Mouse (Mus musculus) frontal cortex, postnatal 14 days (tissue): Measurements from ENCODE around the gene Scd3.
"Not testable (repeated sequence)": the region's sequence is repeated elsewhere in the genome, so short reads cannot be mapped to it uniquely, and the experiment has no call there.

Experiments
- DNase-seq, 2 experiments: peaks; one replicate each; pipeline ENCODE4 v3.0.0; 2022; ENCODE audit warnings: low spot score in 2 of 2

The Scd3 gene

DNA sequence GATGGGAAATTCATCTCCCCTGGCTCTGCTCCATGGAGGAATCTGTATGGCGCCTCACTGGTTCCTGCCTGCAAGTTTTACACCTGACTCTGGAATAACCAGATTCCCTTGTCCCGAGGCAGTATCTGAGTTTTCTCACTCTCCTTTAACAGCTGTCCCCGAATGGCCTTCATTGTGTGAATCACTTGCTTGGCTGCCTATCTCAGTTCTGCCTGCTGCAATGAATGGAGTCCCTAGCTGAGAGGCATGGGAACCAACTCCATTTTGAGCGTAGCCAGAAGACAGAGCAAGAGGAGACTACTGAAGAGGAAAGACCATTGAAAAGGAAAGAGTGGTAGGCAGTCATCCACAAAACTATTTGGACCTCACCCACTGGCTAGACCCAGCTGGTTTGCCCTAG lies 70.6 kb downstream of the Scd3 start:
- DNase-seq, result no peak

DNA sequence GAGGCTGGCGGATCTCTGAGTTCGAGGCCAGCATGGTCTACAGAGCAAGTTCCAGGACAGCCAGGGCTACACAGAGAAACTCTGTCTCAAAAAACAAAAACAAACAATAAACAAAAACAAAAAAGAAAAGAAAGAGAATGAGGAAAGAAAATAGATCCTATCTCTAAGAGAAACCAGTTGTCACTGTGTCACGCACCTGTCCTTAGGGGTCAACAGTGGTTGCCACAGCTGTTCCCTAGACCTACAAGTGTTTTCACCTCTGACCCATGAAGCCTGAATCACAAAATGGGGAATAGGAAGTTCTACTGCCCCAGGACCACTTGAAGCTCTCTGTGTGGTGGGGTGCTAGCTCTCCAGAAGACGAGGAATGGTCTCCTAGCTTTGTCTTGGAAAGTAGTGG lies 71.4 kb downstream of the Scd3 start:
- no peak for DNase-seq

- no peak for DNase-seq
These were observed 72.3 kb downstream of the Scd3 start for GRCm38 (mm10) chr19:44275418-44275817.

DNA sequence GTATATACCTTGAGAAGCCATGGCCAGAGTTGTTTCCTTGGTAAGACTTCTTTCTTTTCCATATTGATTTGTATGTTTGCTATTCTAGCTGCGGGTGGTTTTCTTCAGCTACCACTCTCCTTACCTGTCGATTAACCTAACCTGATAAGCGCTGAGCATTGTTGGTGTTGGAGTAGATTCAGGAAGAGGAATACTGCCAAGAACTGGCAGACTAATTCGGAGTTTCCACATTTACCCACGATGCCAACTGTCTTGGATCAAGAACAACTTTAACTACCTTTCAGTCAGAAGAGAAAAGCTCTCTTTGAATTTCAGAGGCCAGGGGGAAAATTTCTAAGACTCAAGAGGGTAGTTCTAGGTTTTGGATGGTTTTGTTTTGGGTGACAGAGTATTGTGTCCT lies 73.8 kb downstream of the Scd3 start:
- DNase-seq, result no peak

DNA sequence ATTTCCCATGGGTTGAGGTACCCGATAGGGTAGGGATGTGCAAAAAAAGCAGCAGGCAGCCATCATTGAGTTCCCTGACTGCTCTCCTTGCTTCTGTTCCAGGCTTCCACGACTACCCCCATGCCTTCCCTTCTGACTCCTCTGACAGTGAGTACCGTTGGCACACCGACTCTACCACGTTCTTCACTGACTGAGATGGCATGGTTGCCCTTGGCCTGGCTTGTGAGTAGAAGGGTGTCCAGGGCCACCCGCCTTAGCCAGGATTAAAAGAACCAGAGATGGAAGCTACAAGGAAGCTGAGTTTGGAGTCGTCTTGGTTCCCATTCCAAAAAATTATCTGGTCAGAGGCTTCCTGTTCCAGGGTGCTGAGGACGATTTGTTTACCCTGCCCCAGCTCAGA lies 74.9 kb downstream of the Scd3 start:
- no peak for DNase-seq

GRCm38 (mm10) chr19:44280755-44281154 lies 77.7 kb downstream of the Scd3 start:
- no peak for DNase-seq

DNA sequence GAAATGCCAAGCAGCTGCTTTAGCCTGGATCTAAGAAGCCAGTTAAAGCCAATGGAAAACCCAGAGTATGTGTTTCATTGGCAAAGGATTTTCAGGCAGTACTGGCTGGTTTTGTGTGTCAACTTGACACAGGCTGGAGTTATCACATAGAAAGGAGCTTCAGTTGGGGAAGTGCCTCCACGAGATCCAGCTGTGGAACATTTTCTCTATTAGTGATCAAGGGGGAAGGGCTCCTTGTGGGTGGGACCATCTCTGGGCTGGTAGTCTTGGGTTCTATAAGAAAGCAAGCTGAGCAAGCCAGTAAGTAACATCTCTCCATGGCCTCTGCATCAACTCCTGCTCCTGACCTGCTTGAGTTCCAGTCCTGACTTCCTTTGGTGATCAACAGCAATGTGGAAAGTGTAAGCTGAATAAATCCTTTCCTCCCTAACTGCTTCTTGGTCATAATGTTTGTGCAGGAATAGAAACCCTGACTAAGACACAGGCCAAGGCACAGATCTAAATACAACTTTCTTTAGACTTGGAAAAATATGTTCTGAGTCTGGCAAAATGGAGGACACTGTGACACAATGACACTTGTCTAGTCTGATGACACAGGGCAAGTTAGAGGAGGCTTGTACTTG lies 78.9 kb downstream of the Scd3 start:
- DNase-seq, result not testable (repeated sequence)

DNA sequence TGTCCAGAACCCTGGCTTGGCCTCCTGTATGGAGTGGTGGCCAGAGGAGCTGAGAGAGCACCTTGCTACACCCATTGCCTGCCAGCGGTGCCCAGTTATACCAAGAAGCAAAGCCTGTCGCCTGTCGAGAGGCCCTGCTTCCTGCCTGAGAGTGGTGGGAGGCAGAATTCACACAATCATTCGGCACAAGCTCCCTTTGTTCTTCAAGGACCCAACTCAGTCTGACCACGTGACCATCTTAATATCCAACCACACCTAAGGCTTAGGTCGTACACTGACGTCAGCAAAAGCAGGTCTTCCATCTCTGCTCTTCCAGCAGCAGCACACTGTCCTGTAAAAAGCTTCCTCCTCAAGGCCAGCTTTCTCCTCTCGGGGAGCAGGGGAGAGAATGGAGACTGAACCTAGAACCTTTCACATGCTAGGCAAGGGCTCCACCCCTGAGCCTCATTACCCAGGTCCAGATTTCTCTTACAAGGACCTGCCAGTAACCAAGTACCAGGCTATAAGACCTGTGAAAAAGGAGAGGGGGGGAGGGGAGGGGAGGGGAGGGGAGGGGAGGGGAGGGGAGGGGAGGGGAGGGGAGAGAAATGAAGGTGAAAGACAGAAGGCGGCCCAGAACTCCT lies 79.6 kb downstream of the Scd3 start:
- DNase-seq, result no peak

DNA sequence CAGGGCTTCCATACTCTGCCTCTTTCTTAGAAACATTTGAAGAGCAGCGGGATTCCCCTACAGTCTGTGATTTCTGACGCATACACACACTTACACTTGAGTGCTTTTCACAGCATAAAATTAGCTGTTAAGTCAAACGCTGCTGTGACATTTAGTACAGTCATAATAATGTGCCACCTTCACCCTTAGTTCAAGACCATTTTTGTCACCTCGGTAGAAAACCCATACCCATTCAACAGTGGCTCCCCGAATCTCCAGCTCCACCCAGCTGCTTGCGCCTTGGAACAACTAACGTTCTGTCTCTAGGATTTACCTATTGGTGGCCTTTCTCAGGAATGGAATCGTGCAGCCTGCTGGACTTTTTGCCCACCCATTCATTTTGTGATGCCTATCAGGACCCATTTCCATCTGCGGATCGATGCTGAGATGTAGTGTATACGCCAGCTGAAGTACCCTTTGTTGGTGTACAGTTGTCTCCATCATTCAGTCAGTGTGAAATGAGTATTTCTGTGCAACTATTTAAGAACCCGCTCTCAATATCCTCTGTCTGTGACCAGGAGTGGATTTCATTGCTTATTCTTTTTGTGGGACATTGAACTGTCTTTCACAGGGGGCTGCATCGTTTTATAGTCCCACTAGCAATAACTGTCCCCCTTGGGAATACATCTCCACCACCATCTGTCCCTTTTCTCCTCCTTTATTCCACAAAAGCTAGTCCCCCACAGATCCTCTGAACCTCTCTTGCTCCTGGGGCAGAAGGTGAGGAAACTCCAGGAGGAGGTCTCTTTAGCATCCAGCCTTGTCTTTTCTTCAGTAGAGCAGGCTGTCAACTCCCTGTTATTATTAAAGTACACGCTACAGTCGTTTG lies 80.3 kb downstream of the Scd3 start:
- DNase-seq, result no peak

GRCm38 (mm10) chr19:44284025-44284695 lies 81.1 kb downstream of the Scd3 start:
- peak; percentile 88 to 91 for DNase-seq

DNA sequence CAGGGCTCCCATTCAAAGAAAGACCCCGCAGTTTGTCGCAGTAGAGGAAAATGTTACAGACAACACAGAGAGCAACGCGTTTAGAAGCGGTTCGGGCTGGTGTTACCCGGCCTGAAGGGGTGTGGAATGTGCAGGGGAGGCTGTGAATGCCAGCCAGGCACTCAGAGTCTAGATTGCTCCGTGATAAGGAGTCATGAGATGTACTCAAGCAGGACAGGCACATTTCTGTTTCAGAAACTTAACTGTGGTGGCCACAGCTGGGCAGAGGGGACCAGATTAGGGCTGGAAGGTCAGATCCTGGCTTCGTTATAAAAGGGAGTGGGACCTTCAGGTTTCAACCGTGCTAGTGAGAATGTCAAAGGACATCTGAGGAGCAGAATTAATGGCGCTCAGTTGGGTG lies 81.7 kb downstream of the Scd3 start:
- no peak for DNase-seq

GRCm38 (mm10) chr19:44285554-44285953 lies 82.5 kb downstream of the Scd3 start:
- DNase-seq, result no peak

- no peak for DNase-seq
These were observed 83.0 kb downstream of the Scd3 start for GRCm38 (mm10) chr19:44286109-44286508.

- no peak for DNase-seq
These were observed 84.5 kb downstream of the Scd3 start for GRCm38 (mm10) chr19:44287415-44288110.

DNA sequence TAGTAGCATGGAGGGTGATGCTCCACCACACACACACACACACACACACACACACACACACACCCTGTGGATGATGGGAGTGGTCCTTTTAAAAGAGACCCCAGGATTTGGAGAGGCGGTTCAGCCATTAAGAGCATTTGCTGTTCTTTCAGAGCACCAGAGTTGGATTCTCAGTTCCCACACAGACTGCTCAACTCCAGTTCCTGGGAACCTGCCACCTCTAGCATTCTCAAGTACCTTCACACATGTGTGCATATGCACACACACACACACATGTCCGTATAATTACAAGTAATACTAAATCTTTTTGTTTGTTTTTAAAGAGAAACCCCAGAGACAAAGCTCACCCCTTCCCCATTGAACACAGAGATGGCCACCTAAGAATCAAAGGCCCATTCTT lies 89.0 kb downstream of the Scd3 start:
- no peak for DNase-seq

DNA sequence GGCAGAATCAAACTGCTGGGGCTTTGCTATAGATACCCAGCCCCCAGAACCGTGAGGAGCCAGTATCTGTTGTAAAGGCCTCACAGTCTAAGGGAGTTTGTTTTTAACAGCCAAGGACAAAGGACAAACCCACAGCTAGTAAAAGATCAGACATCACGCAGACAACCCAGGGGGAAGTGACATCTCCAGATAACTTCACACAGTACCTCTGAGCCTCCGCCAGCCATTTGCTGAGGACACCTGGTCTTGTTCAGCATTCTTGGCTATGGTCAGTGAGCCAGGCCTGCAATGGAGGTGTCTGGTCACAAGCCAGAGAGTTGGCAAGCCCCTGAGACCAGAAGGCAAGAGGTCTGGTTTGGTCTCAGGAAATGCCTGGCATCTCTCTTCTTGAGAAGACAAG lies 89.4 kb downstream of the Scd3 start:
- no peak for DNase-seq

- DNase-seq, result no peak
These were observed 90.1 kb downstream of the Scd3 start, which contains the start of gene Scd2 for GRCm38 (mm10) chr19:44292941-44293768. Scd2 (plus strand) TSS chr19:44293674.
